Mouse (Mus musculus): ENCODE measurements at regions not wholly inside any gene's neighbourhood (a gene's known extent, or its start where the extent isn't known, plus 50 kb on each side); places are given as distances from the start of the nearest gene placed in this dataset.

GRCm38 (mm10) chr9:84894148-84894547 is 418.4 kb upstream of the Gm11114 start:
- Histone ChIP-seq H3K27me3 (ENCODE audit: control insufficient read depth, insufficient read depth, low read depth, low read length) (no peaks in the 10 kb centered on the region), H3K9ac (ENCODE audit: low read depth, low read length) (no peak overlapping the region), H3K9me3 (replicated peaks; ENCODE audit: control insufficient read depth, low read length) (no peaks in the 10 kb centered on the region), H3K4me3 (ENCODE audit: low read depth, low read length) (no peak overlapping the region), H3K4me2 (ENCODE audit: low read depth, low read length) (no peak overlapping the region), H3K27ac (ENCODE audit: low read length) (no peak overlapping the region), H3K36me3 (ENCODE audit: control insufficient read depth, insufficient read depth) (no peaks in the 10 kb centered on the region), H3K4me1 (ENCODE audit: control insufficient read depth, low read depth, low read length) (no peaks in the 10 kb centered on the region)
- 50% methylated on average over 2 of the region's 2 CpGs for WGBS (ENCODE audit: insufficient replicate concordance)
- ATAC-seq (ENCODE audit: low read depth): no peak

GRCm38 (mm10) chr9:84896073-84896472 is 416.5 kb upstream of the Gm11114 start:
- H3K27ac ChIP-seq (ENCODE audit: low read length): no peak overlapping the region
- no peaks in the 10 kb centered on the region for H3K27me3 ChIP-seq (ENCODE audit: control insufficient read depth, insufficient read depth, low read depth, low read length)
- H3K9ac ChIP-seq (ENCODE audit: low read depth, low read length): no peak overlapping the region
- H3K9me3 ChIP-seq (replicated peaks; ENCODE audit: control insufficient read depth, low read length): no peaks in the 10 kb centered on the region
- H3K4me3 ChIP-seq (ENCODE audit: low read depth, low read length): no peak overlapping the region
- H3K4me1 ChIP-seq (ENCODE audit: control insufficient read depth, low read depth, low read length): no peaks in the 10 kb centered on the region
- no peaks in the 10 kb centered on the region for H3K36me3 ChIP-seq (ENCODE audit: control insufficient read depth, insufficient read depth)
- H3K4me2 ChIP-seq (ENCODE audit: low read depth, low read length): no peak overlapping the region
- no peak for ATAC-seq (ENCODE audit: low read depth)
- WGBS (ENCODE audit: insufficient replicate concordance): 36% methylated on average over 2 of the region's 2 CpGs

GRCm38 (mm10) chr9:84900643-84901042 is 411.9 kb upstream of the Gm11114 start:
- WGBS (ENCODE audit: insufficient replicate concordance): 31% methylated on average over 2 of the region's 2 CpGs
- Histone ChIP-seq H3K4me2 (ENCODE audit: low read depth, low read length) (no peak overlapping the region), H3K4me3 (ENCODE audit: low read depth, low read length) (no peak overlapping the region), H3K9me3 (replicated peaks; ENCODE audit: control insufficient read depth, low read length) (no peaks in the 10 kb centered on the region), H3K4me1 (ENCODE audit: control insufficient read depth, low read depth, low read length) (no peaks in the 10 kb centered on the region), H3K36me3 (ENCODE audit: control insufficient read depth, insufficient read depth) (no peaks in the 10 kb centered on the region), H3K27ac (ENCODE audit: low read length) (no peak overlapping the region), H3K9ac (ENCODE audit: low read depth, low read length) (no peak overlapping the region), H3K27me3 (ENCODE audit: control insufficient read depth, insufficient read depth, low read depth, low read length) (no peaks in the 10 kb centered on the region)
- no peak for ATAC-seq (ENCODE audit: low read depth)

- H3K4me3 ChIP-seq (ENCODE audit: low read depth, low read length): no peak overlapping the region
- ATAC-seq (ENCODE audit: low read depth): no peak
These were observed 406.3 kb upstream of the Gm11114 start for GRCm38 (mm10) chr9:84906244-84906643.

GRCm38 (mm10) chr9:84913321-84913720 is 399.3 kb upstream of the Gm11114 start:
- ATAC-seq (ENCODE audit: low read depth): no peak
- H3K27ac ChIP-seq (ENCODE audit: low read length): no peak overlapping the region
- H3K36me3 ChIP-seq (ENCODE audit: control insufficient read depth, insufficient read depth): no peaks in the 10 kb centered on the region
- H3K4me3 ChIP-seq (ENCODE audit: low read depth, low read length): no peak overlapping the region
- H3K4me2 ChIP-seq (ENCODE audit: low read depth, low read length): no peak overlapping the region
- 57% methylated on average over 1 of the region's 1 CpGs for WGBS (ENCODE audit: insufficient replicate concordance)
- H3K27me3 ChIP-seq (ENCODE audit: control insufficient read depth, insufficient read depth, low read depth, low read length): no peaks in the 10 kb centered on the region
- no peaks in the 10 kb centered on the region for H3K9me3 ChIP-seq (replicated peaks; ENCODE audit: control insufficient read depth, low read length)
- no peak overlapping the region for H3K9ac ChIP-seq (ENCODE audit: low read depth, low read length)
- H3K4me1 ChIP-seq (ENCODE audit: control insufficient read depth, low read depth, low read length): no peaks in the 10 kb centered on the region

More at GRCm38 (mm10) chr9:84906244-84906643, 406.3 kb upstream of the Gm11114 start:
- H3K9me3 ChIP-seq (replicated peaks; ENCODE audit: control insufficient read depth, low read length): no peaks in the 10 kb centered on the region
- WGBS (ENCODE audit: insufficient replicate concordance): 59% methylated on average over 3 of the region's 3 CpGs
- no peak overlapping the region for H3K9ac ChIP-seq (ENCODE audit: low read depth, low read length)
- H3K36me3 ChIP-seq (ENCODE audit: control insufficient read depth, insufficient read depth): no peaks in the 10 kb centered on the region
- H3K27ac ChIP-seq (ENCODE audit: low read length): no peak overlapping the region
- no peaks in the 10 kb centered on the region for H3K4me1 ChIP-seq (ENCODE audit: control insufficient read depth, low read depth, low read length)
- no peaks in the 10 kb centered on the region for H3K27me3 ChIP-seq (ENCODE audit: control insufficient read depth, insufficient read depth, low read depth, low read length)
- no peak overlapping the region for H3K4me2 ChIP-seq (ENCODE audit: low read depth, low read length)

- Histone ChIP-seq H3K9ac (ENCODE audit: low read depth, low read length) (no peak overlapping the region), H3K4me3 (ENCODE audit: low read depth, low read length) (no peak overlapping the region), H3K9me3 (replicated peaks; ENCODE audit: control insufficient read depth, low read length) (no peaks in the 10 kb centered on the region), H3K36me3 (ENCODE audit: control insufficient read depth, insufficient read depth) (no peaks in the 10 kb centered on the region), H3K27ac (ENCODE audit: low read length) (no peak overlapping the region), H3K4me2 (ENCODE audit: low read depth, low read length) (no peak overlapping the region), H3K27me3 (ENCODE audit: control insufficient read depth, insufficient read depth, low read depth, low read length) (no peaks in the 10 kb centered on the region), H3K4me1 (ENCODE audit: control insufficient read depth, low read depth, low read length) (no peaks in the 10 kb centered on the region)
- 55% methylated on average over 4 of the region's 4 CpGs for WGBS (ENCODE audit: insufficient replicate concordance)
- no peak for ATAC-seq (ENCODE audit: low read depth)
These were observed 390.3 kb upstream of the Gm11114 start for GRCm38 (mm10) chr9:84922306-84922705.

- 66% methylated on average over 8 of the region's 8 CpGs for WGBS (ENCODE audit: insufficient replicate concordance)
- Histone ChIP-seq H3K4me3 (ENCODE audit: low read depth, low read length) (no peak overlapping the region), H3K27ac (ENCODE audit: low read length) (no peak overlapping the region), H3K36me3 (ENCODE audit: control insufficient read depth, insufficient read depth) (no peaks in the 10 kb centered on the region), H3K4me1 (ENCODE audit: control insufficient read depth, low read depth, low read length) (no peaks in the 10 kb centered on the region), H3K4me2 (ENCODE audit: low read depth, low read length) (no peak overlapping the region), H3K27me3 (ENCODE audit: control insufficient read depth, insufficient read depth, low read depth, low read length) (no peaks in the 10 kb centered on the region), H3K9me3 (replicated peaks; ENCODE audit: control insufficient read depth, low read length) (no peaks in the 10 kb centered on the region), H3K9ac (ENCODE audit: low read depth, low read length) (no peak overlapping the region)
- ATAC-seq (ENCODE audit: low read depth): no peak
These were observed 388.6 kb upstream of the Gm11114 start for GRCm38 (mm10) chr9:84923966-84924365.

GRCm38 (mm10) chr9:84936291-84937055 is 376.1 kb upstream of the Gm11114 start:
- Histone ChIP-seq H3K4me2 (ENCODE audit: low read depth, low read length) (no peak overlapping the region), H3K9ac (ENCODE audit: low read depth, low read length) (no peak overlapping the region), H3K4me3 (ENCODE audit: low read depth, low read length) (no peak overlapping the region), H3K9me3 (replicated peaks; ENCODE audit: control insufficient read depth, low read length) (no peaks in the 10 kb centered on the region), H3K27ac (ENCODE audit: low read length) (no peak overlapping the region), H3K36me3 (ENCODE audit: control insufficient read depth, insufficient read depth) (no peaks in the 10 kb centered on the region), H3K4me1 (ENCODE audit: control insufficient read depth, low read depth, low read length) (no peaks in the 10 kb centered on the region), H3K27me3 (ENCODE audit: control insufficient read depth, insufficient read depth, low read depth, low read length) (no peaks in the 10 kb centered on the region)
- no peak for ATAC-seq (ENCODE audit: low read depth)
- 44% methylated on average over 2 of the region's 2 CpGs for WGBS (ENCODE audit: insufficient replicate concordance)

GRCm38 (mm10) chr9:84966558-84967154 is 345.9 kb upstream of the Gm11114 start:
- 71% methylated on average over 11 of the region's 11 CpGs for WGBS (ENCODE audit: insufficient replicate concordance)

More at GRCm38 (mm10) chr9:84966558-84967154, 345.9 kb upstream of the Gm11114 start:
- Histone ChIP-seq H3K4me1 (ENCODE audit: control insufficient read depth, low read depth, low read length) (no peaks in the 10 kb centered on the region), H3K27me3 (ENCODE audit: control insufficient read depth, insufficient read depth, low read depth, low read length) (no peaks in the 10 kb centered on the region), H3K36me3 (ENCODE audit: control insufficient read depth, insufficient read depth) (no peaks in the 10 kb centered on the region), H3K4me3 (ENCODE audit: low read depth, low read length) (no peak overlapping the region), H3K27ac (ENCODE audit: low read length) (no peak overlapping the region), H3K4me2 (ENCODE audit: low read depth, low read length) (no peak overlapping the region), H3K9me3 (replicated peaks; ENCODE audit: control insufficient read depth, low read length) (no peaks in the 10 kb centered on the region), H3K9ac (ENCODE audit: low read depth, low read length) (no peak overlapping the region)
- no peak for ATAC-seq (ENCODE audit: low read depth)

Data from liver, embryonic 16.5 days (tissue).